Mouse (Mus musculus): ENCODE measurements around the gene Hnrnpk.

DNA sequence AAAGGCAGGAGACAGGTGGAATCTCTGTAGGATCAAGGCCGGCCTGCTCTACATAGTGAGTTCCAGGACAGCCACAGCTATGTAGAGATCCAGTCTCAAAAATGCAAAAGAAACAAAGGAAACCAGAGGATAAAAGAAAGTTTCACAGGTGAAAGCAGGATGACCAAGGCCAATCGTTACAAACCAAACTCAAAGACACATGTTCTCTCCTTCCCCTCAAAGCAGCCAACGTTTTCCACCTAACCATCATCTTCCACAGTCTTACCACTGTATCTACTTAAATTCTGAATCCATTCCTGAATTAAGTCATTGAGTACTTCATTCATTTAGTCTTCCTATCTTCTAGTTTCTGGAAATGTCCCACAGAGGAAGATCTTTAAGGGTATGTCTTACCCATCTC, 14.8 kb downstream of the Hnrnpk start:
- no peak for TF ChIP-seq NRF1 (IDR thresholded peaks at IDR 0.05; ENCODE audit: low read depth, low read length)
- no peak for TF ChIP-seq MAX (IDR thresholded peaks at IDR 0.05; ENCODE audit: low read length)
- no peak for TF ChIP-seq POLR2A (IDR thresholded peaks at IDR 0.05; ENCODE audit: low read depth, low read length)
- TF ChIP-seq CTCF (conservative IDR thresholded peaks at IDR 0.05 in 1 of 2, IDR thresholded peaks at IDR 0.05 in 1 of 2; ENCODE audit: low read depth in 2 of 2, low read length in 2 of 2), result no peak
- no peak for TF ChIP-seq MAZ (IDR thresholded peaks at IDR 0.05; ENCODE audit: low read depth, low read length)
- TF ChIP-seq TCF12 (IDR thresholded peaks at IDR 0.05; ENCODE audit: low read depth, low read length), result no peak
- no peak for TF ChIP-seq EP300 (IDR thresholded peaks at IDR 0.05; ENCODE audit: low read length)
- TF ChIP-seq GABPA (IDR thresholded peaks at IDR 0.05; ENCODE audit: insufficient replicate concordance, low read depth, low read length), result no peak
- TF ChIP-seq UBTF (IDR thresholded peaks at IDR 0.05; ENCODE audit: low read depth, low read length), result no peak

All from CH12.LX (cell line).